Mouse (Mus musculus) erythroblast, embryonic 14.5 days (primary cell): ENCODE measurements around the gene Cdyl2. TPM values are rescaled to one million over a fixed set of nuclear protein-coding genes. Genes with fewer than 3 reads are reported as not detected.

Source experiments
- H3K27me3 ChIP-seq: 2 replicates; pipeline ENCODE4 v1.6.1; 2012; ENCODE audit warnings: inconsistent platforms; ENCODE audit not compliant: control insufficient read depth
- H3K36me3 ChIP-seq: 2 replicates; pipeline ENCODE4 v1.6.1; 2012; ENCODE audit warnings: mild to moderate bottlenecking, inconsistent platforms; ENCODE audit not compliant: control insufficient read depth
- H3K4me1 ChIP-seq: 2 replicates; pipeline ENCODE4 v1.6.1; 2012; ENCODE audit warnings: inconsistent platforms; ENCODE audit not compliant: control insufficient read depth
- H3K4me3 ChIP-seq: replicated peaks from 2 replicates; pipeline ENCODE3; 2012; ENCODE audit warnings: moderate library complexity, mild to moderate bottlenecking, inconsistent platforms
- H3K9me3 ChIP-seq: 2 replicates; pipeline ENCODE4 v1.6.1; 2012; ENCODE audit warnings: low read length, inconsistent platforms, mixed read lengths; ENCODE audit not compliant: control insufficient read depth
- GATA1 ChIP-seq: IDR thresholded peaks from 2 replicates; pipeline ENCODE4 v1.6.1; 2012; ENCODE audit warnings: low read length, inconsistent platforms, mixed read lengths
- TAL1 ChIP-seq: IDR thresholded peaks from 3 replicates; pipeline ENCODE4 v1.6.1; 2012; ENCODE audit warnings: low read length, inconsistent platforms, mixed read lengths
- polyA plus RNA-seq: library from polyadenylated mRNA; stranded (reverse); fragments of >175 nt; gene quantifications from 2 replicates; pipeline ENCODE4 v1.2.3, GENCODE M21; 2012

Gene Cdyl2
- polyA plus RNA-seq, 1 experiment: 0.03 TPM

DNA sequence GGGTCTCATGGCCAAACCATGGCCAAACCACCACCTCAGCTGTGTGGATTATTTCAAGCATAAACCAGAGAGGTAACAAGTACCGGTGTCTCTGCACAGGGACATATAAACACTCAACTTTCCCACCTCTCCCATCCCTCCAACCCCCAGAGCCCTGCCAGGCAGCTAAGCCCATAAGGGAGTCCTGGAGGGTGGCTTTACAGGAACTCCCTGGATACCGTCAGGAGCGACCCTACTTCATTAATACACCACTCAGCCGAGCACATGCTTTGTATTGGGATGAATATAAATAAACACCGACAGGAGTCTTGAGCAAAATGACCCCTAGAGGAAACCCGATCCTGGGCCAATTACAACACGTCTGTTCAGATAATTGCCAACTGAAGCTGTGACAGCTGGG is 194.0 kb downstream of the Cdyl2 start:
- Histone ChIP-seq H3K4me3 (no peak overlapping the region), H3K36me3 (no peaks in the 10 kb centered on the region), H3K4me1 (no peaks in the 10 kb centered on the region), H3K9me3 (peaks cover 28% of the 10 kb centered on the region), H3K27me3 (no peaks in the 10 kb centered on the region)
- no peak for TF ChIP-seq GATA1
- TF ChIP-seq TAL1: no peak

DNA sequence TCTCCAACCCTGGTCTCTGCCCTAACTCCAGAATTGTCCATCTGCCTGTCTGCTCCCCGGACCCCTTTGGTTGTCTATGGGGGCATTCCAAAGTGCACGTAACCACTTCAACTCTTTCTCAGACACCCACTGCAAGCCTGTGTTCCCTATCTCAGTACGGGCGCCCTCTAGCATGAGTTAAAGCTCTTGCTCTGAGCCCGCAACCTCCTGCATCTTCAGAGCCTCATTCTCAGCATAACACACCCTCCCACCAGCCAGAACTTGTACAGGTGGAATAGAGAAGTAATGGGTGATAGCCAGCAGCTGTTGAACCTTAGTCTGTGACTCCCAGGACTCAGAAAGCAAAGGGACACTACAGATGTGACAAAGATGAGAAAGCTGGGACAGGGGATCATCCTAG is 196.0 kb downstream of the Cdyl2 start:
- Histone ChIP-seq H3K4me1 (no peaks in the 10 kb centered on the region), H3K4me3 (no peak overlapping the region), H3K27me3 (no peaks in the 10 kb centered on the region), H3K36me3 (no peaks in the 10 kb centered on the region), H3K9me3 (peaks cover 31% of the 10 kb centered on the region)
- no peak for TF ChIP-seq TAL1
- TF ChIP-seq GATA1: no peak

DNA sequence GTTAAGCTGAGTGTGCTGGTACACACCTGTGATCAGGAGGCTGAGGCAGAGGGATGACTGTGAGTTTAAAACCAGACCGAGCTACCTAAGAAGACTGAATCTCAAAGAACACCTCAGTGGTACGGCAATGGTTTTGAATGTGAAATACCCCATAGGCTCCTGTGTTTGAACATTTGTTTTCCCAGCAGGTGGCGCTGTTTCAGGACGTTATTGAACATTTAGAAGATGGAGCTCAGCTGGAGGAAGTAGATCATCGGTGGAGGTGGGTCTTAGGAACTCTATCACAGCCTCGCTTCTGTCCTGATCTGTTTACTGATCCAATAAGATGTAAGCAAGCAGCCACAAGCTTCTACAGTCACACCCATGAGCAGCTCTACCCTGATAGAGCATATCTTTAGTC is 199.7 kb downstream of the Cdyl2 start:
- peaks cover 21% of the 10 kb centered on the region for H3K9me3 ChIP-seq
- H3K4me1 ChIP-seq: no peaks in the 10 kb centered on the region
- H3K4me3 ChIP-seq: no peak overlapping the region
- no peaks in the 10 kb centered on the region for H3K36me3 ChIP-seq
- TF ChIP-seq GATA1: no peak
- no peak for TF ChIP-seq TAL1
- H3K27me3 ChIP-seq: no peaks in the 10 kb centered on the region

DNA sequence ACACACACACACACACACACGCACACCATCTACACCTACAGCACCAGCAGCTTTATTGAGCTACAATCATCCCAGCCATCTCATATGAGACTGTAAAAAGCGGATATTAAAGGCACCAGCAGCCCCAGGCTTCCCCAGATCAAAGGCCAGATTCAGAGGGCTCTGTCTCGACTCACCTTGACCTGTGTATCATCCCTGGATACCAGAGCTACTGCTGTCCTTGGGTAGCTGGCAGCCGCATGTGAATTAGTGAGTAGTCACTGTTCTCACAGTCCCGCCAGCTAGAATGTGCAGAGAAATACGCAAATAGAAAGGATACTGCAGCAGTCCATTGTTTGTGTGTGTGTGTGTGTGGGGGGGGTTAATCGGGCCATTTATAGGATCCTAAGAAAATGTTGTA is 204.1 kb downstream of the Cdyl2 start:
- TF ChIP-seq TAL1: no peak
- no peak for TF ChIP-seq GATA1

DNA sequence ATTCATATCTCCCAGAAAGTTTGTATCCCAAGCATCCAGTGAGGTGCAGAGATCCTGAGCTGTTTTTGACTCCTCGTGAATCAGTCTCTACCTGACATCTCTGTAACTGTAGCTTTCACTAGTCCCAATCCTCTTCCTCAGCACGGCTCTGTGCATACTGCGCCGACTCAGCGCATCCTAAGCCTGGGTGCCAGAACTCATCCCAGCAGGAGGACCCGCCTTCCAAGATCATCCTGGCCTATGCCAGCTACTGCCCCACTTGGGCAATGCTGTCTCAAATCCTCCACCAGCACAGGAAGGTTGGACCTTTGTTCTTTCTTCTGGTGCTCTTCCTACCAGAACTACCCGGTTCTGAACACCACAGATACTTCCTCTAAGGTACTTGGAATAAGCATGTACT is 207.9 kb downstream of the Cdyl2 start:
- Histone ChIP-seq H3K9me3 (peaks cover 5% of the 10 kb centered on the region; the same call in 1 of the 2 replicates), H3K4me3 (no peak overlapping the region), H3K36me3 (no peaks in the 10 kb centered on the region), H3K4me1 (no peaks in the 10 kb centered on the region), H3K27me3 (no peaks in the 10 kb centered on the region)
- TF ChIP-seq TAL1 (no peak), GATA1 (no peak)

More for the DNA sequence above, 204.1 kb downstream of the Cdyl2 start:
- Histone ChIP-seq H3K9me3 (0 out of 2 replicates have a peak, but pooled peaks cover 8% of the 10 kb centered on the region), H3K4me1 (no peaks in the 10 kb centered on the region), H3K27me3 (no peaks in the 10 kb centered on the region), H3K36me3 (no peaks in the 10 kb centered on the region), H3K4me3 (no peak overlapping the region)

Other genes with a start within 250 kb of the Cdyl2 start
- gene Dynlrb2, start 228.0 kb downstream of the Cdyl2 start, polyA plus RNA-seq: not detected in 2 replicates
- gene Cmc2, start 188.5 kb upstream of the Cdyl2 start, polyA plus RNA-seq: 12.0 and 20.2 TPM in 2 replicates
- gene Cenpn, start 188.7 kb upstream of the Cdyl2 start, polyA plus RNA-seq: 1.7 and 2.6 TPM in 2 replicates
- 0.05 and 0.16 TPM in 2 replicates for gene Atmin, start 210.4 kb upstream of the Cdyl2 start, polyA plus RNA-seq
- gene 1700030J22Rik, start 246.0 kb upstream of the Cdyl2 start, polyA plus RNA-seq: 0.36 and 0.62 TPM in 2 replicates